Mouse (Mus musculus): ENCODE results near the gene 1700109H08Rik.
"Not testable (repeated sequence)": the region's sequence is repeated elsewhere in the genome, so short reads cannot be mapped to it uniquely, and the experiment has no call there.

1700109H08Rik gene

GRCm38 (mm10) chr5:3598766-3599165, 27.4 kb downstream of the 1700109H08Rik start:
- DNase-seq (ENCODE audit: low spot score in 2 of 2), result no peak

DNA sequence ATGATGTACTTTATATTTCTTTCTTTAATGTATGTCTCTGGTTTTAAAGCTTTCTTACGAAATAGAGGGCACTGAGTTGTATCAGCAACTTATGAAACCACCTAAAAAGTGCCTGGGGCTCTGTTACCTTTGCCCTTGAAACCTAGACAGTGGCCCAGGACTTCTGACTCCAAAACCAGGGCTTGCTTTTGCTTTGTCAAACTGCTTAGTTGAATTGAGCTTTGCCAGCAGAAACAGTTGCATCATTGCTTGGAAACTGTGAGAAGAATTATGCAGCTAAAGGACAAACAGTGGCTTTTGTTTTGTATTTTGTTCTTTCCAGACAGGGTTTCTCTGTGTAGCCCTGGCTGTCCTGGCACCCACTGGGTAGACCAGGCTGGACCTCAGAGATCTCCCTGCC, 28.9 kb downstream of the 1700109H08Rik start:
- no peak for DNase-seq (ENCODE audit: low spot score in 2 of 2)

DNA sequence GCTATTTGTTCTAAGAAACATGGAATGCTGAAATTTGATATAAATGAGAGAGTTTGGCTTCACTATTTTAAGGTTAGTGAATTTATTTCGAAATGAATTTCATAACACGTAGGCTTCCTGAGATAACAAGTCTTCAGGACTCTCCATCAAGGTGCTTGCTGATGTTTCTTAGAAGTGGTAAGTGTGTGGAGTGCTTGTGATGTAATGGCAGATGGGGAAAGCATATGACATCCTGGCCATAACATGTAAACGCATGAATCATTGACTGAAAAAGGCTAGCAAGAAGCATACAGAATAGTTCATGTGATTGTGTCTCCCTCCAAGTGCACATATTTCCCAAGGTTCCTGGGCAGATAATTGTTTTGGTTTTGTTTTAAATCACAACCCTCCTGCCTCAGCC, 29.4 kb downstream of the 1700109H08Rik start:
- DNase-seq (ENCODE audit: low spot score in 2 of 2), result no peak

DNA sequence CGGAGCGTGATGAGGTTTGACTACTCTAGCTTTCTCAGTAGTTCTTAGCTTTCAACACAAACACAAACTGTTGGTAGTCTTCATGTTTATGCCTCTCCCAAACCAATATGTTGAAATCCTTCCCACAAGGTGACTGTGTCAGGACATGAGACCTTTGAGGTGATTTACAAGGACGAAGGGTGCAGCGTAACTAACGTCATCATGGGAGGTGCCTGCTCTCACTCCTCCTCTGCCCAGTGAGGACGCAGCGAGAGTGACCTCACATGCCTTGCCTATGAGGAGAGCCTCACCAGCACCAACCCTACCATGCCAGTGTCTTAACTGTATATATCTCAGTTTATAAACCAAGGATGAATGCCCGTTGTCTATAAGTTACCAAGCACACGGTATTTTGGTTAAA, 35.7 kb downstream of the 1700109H08Rik start:
- no peak for DNase-seq (ENCODE audit: low spot score in 2 of 2)

- no peak for DNase-seq (ENCODE audit: low spot score in 2 of 2)
Measured at GRCm38 (mm10) chr5:3609241-3609640, 37.9 kb downstream of the 1700109H08Rik start.

GRCm38 (mm10) chr5:3611835-3612234, 40.5 kb downstream of the 1700109H08Rik start:
- DNase-seq (ENCODE audit: low spot score in 2 of 2), result not testable (repeated sequence)

- DNase-seq (ENCODE audit: low spot score in 2 of 2), result no peak
Measured at GRCm38 (mm10) chr5:3620486-3620885, 49.1 kb downstream of the 1700109H08Rik start.

DNA sequence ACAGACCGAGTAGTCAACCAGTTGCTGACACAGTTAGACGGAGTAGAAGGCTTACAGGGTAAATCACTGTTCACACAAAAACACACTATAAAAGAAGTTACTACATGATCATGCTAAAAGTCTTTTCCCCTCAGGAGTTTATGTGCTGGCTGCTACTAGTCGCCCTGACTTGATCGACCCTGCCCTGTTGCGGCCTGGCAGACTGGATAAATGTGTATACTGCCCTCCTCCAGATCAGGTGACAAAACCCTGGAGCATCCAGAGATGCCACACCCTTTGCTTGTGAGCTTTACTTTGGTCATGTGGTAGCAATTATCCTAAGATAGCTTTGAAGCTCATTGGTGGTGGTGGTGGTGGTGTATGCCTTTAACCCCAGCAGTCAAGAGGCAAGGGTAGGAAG, 58.7 kb downstream of the 1700109H08Rik start:
- DNase-seq (ENCODE audit: low spot score in 2 of 2), result no peak

DNA sequence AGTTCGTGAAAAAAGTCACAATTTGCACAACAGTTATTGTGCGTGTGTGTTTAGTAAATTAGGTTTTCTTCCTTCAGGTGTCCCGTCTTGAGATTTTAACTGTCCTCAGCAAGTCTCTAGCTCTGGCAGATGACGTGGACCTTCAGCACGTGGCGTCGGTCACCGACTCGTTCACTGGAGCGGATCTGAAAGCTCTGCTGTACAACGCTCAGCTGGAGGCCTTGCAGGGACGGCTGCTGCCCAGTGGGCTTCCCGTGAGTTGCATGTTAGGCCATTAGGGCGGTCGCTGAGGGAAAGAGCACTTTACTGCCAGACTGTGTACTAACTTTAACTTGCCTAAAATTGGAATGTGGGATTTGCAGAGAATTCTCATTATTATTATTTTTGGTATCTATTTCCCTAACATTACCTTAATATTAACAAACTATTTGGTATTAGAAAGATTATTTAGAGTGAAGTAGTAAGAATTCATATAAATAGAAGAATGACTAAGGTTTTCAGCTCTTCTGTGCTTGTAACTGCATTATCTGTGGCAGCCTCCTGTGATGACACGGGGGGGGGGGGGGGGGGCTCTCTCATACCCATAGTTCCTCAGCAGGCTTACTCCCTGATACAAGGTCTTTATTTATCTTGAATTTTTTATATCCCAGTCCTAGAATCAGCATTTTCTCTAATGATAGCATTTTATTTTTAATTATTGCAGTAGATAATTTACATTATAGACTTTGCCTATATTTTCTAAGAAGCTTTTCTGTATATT, 60.3 kb downstream of the 1700109H08Rik start:
- no peak for DNase-seq (ENCODE audit: low spot score in 2 of 2)

DNA sequence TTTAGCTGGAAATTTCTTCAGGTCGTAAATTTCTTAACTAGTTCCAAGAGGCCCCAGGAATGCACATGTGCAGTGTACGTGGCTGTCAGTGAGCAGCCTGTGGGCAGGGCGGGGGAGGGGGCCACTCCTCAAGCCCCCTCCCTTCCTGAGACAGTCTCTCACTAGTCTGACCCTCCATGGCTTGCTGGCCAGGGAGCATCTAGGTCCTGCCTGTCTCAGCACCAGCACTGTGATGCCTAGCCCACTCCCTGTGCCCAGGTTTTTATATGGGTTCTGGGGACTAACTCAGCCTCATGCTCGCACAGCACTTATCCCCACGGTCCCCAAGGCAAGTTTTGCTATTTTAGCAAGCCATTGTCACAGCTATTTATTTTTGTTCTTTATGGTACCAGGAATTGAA, 60.9 kb downstream of the 1700109H08Rik start:
- DNase-seq (ENCODE audit: low spot score in 2 of 2), result no peak

DNA sequence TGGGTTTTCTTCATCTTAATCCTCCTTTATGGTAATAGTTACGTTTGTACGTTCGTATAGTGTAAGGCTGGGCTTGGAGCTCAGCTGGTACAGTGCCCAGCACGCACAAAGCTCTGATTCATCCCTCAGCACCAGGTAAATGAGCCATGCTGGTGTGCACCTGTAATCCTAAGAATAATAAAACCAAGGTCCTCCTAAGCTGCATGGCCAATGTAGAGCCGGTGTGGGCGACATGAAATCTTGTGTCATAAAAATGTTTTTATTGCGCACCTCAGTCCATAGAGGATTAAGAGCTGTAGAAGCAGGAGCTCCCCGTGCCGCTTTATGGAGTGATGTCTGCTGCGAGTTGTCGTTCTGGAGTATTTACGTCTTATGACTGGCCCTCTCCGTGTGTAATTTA, 61.9 kb downstream of the 1700109H08Rik start:
- DNase-seq (ENCODE audit: low spot score in 2 of 2), result no peak

DNA sequence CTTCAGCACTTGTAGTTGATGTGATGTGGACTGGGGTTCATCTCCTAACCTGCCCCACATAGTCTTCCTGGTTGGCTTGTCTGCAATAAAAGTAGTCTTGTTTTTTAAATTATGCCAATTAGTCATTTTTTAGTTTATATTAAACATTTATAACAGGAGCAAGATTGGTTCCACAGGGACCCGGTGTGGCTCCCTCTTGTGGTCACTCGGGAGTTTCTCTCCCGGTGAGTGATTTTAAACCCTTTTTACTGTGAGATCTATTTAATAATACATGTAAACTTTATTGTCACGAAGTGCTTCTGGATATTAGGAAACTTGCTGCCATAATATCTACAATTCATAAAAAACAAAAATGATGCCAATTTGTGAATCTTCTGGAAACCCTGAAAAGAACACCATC, 62.6 kb downstream of the 1700109H08Rik start:
- DNase-seq (ENCODE audit: low spot score in 2 of 2), result no peak

All from spleen, postnatal 36 days (tissue).